ENCODE assay signal across 18 mouse cellular contexts in genomic region chr6:29126878-29127426, GRCm38 (mm10). TPM values are rescaled to one million over a fixed set of nuclear protein-coding genes. Genes with fewer than 3 reads are reported as not detected.
"Had no signal": no experiment of that assay in that cellular context is flagged by ENCODE, and none has a peak within 500 bp of the region (broad histone marks: within the 10 kb centered on the region; RNA-seq: fewer than 3 reads in every experiment).

No protein-coding gene starts in this region.

- H3K27ac ChIP-seq: lung, embryonic 15.5 days; macrophage; midbrain, embryonic 13.5 days; midbrain, embryonic 15.5 days; neural tube, embryonic 12.5 days had no signal

- H3K9ac ChIP-seq: liver, postnatal 0 days; lung, embryonic 15.5 days; midbrain, embryonic 13.5 days; midbrain, embryonic 15.5 days; neural tube, embryonic 12.5 days had no signal

- H3K4me1 ChIP-seq: lung, embryonic 15.5 days; megakaryocyte, embryonic 14.5 days; midbrain, embryonic 13.5 days; midbrain, embryonic 15.5 days; neural tube, embryonic 12.5 days had no signal

- ATAC-seq: liver, postnatal 0 days; lung, postnatal 0 days; midbrain, embryonic 13.5 days; midbrain, embryonic 15.5 days had no signal

- H3K9me3 ChIP-seq: lung, embryonic 15.5 days; megakaryocyte, embryonic 14.5 days; midbrain, embryonic 13.5 days; midbrain, embryonic 15.5 days; neural tube, embryonic 12.5 days had no signal

- DNase-seq: liver, postnatal 0 days; lung, adult 2 months; lung, postnatal 14 days; lung, postnatal 36 days; right cerebral cortex, postnatal 14 days; right cerebral cortex, postnatal 4 days; spleen, adult 18-20 months; thymus, adult 2 months; thymus, postnatal 25 days; thymus, postnatal 4 days had no signal

- H3K4me3 ChIP-seq: lung, embryonic 15.5 days; megakaryocyte, embryonic 14.5 days; midbrain, embryonic 13.5 days; midbrain, embryonic 15.5 days; neural tube, embryonic 12.5 days had no signal

- H3K4me2 ChIP-seq: lung, embryonic 15.5 days; midbrain, embryonic 11.5 days; midbrain, embryonic 13.5 days; midbrain, embryonic 15.5 days; neural tube, embryonic 12.5 days had no signal

- H3K27me3 ChIP-seq: lung, embryonic 15.5 days; megakaryocyte, embryonic 14.5 days; midbrain, embryonic 13.5 days; midbrain, embryonic 15.5 days; neural tube, embryonic 12.5 days had no signal

RNA-seq across cellular contexts. Expression of gene Prrt4, which starts 52.4 kb away (rescaled TPM):
- polyA plus RNA-seq: liver, postnatal 0 days; macrophage had no signal
